Mouse (Mus musculus): Measurements from ENCODE around the gene Pon3. TPM values are rescaled to one million over a fixed set of nuclear protein-coding genes. Genes with fewer than 3 reads are reported as not detected.

The Pon3 gene
- 47.8 and 49.1 TPM in 2 replicates for polyA plus RNA-seq (2015; fragmentation: Nextera tagmentation; extraction: Ambion mirVana)

GRCm38 (mm10) chr6:5255722-5256451, at the start of gene Pon3:
Pon3 (minus strand) TSS chr6:5256286.

DNA sequence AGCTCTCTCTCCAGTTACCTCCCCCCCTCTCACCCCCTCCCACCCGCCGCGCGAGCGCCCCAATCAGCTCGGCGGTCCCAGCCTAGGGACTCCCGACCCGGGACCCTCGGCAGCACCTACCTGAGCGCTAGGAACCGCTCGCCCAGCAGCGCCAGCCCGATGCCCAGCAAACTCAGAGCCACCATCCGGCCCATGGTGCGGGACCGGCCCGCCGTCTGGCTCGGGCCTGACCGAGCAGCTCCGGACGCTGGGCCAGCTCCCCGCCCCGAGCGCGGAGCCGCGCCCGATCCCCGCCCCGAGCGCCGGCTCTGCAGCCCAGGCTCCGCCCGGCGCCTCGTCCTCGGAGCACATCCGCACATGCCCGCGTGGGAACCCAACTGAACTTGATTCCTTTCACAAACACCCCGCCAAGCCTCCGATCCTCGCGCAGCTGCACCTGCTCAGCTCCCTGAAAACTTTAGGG, 42.0 kb upstream of the Pon3 start, which contains the start of gene Pon2:
TSS of gene Pon2 (minus strand) at position 364 of the 463 bp plus-strand sequence.

DNA sequence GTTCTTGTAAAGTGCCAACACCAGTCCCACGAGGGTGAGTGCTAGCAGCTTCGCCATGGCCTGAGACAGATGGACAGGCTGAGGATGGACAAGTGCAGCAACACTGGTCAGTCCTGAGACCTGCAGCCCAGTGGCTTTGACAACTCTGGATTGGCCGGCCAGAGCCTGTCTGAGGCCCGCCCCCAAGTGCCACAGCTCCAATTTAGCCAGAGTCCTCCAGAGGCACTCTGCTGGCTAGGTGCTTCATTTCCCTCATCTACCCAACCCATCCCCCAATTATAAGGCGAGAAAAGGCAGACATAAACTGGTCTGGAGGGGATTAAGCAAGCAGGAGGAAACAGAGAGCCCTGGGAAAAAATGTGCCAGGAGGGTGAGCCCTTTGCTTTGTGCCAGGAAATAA, 62.4 kb downstream of the Pon3 start, which contains the start of gene Pon1:
TSS of gene Pon1 (minus strand) at position 254 of the 400 bp plus-strand sequence.

Other genes starting within 250 kb of the Pon3 start
- 0.40 and 0.54 TPM in 2 replicates for gene Pon1, start 62.3 kb downstream of the Pon3 start, polyA plus RNA-seq (2015; fragmentation: Nextera tagmentation; extraction: Ambion mirVana)
- gene Pon2, start 42.2 kb upstream of the Pon3 start, polyA plus RNA-seq (2015; fragmentation: Nextera tagmentation; extraction: Ambion mirVana), result 86.3 and 86.7 TPM in 2 replicates
- gene Asb4, start 127.1 kb upstream of the Pon3 start, polyA plus RNA-seq (2015; fragmentation: Nextera tagmentation; extraction: Ambion mirVana), result 4.1 and 4.6 TPM in 2 replicates
- gene Pdk4, start 240.0 kb upstream of the Pon3 start, polyA plus RNA-seq (2015; fragmentation: Nextera tagmentation; extraction: Ambion mirVana), result 22.7 and 27.5 TPM in 2 replicates